Mouse (Mus musculus): Measurements from ENCODE around the gene Lrrc8a. TPM values are rescaled to one million over a fixed set of nuclear protein-coding genes. Genes with fewer than 3 reads are reported as not detected.
A peak's percentile ranks its signal among the peaks of the same experiment; 100 is the strongest.

Gene Lrrc8a
- 40.6 and 42.5 TPM in 2 replicates for polyA plus RNA-seq (2015; fragmentation: Nextera tagmentation; extraction: Ambion mirVana)

DNA sequence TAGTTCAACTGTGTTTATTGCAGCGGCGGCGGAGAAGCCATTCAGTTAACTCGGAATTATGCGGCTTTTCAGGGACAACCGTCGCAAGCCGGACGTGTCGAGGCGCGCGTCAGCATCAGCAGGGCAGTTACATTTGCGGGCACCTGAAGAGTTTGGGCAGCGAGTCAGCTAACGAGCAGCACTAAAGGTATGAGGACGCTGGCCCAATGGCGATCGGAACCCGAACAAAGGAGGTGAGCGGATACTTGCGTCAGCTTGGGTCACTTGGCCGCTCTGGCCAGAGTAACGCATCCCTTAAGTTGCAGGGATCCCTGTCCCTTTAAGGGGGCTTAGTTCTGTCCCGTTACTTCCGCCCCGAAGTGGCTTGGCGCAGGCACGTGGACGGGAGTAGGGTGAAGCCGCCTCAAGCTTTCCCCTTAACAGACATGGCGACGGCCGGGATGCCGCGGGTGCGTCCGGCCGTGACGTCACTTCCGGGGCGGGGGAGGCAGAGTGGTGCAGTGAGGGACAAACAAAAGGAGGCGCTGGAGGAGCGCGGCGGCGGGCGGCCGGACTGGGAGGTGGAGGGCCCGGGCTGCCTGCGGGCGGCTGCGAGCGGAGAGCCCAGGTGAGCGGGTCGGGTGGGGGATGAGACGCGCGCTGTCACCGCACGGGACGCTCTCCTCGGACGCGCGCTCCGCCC is at the start of gene Lrrc8a:
Gene Lrrc8a, plus strand, starts transcription at position 517 of the 682 bp plus-strand sequence.
- peak within 1 kb of the TSS; percentile 83 for H3K9ac ChIP-seq
- no peaks in the 10 kb centered on the region for H3K27me3 ChIP-seq
- peaks cover 23% of the 10 kb centered on the region for H3K36me3 ChIP-seq
- H3K9me3 ChIP-seq: no peaks in the 10 kb centered on the region
- H3K4me3 ChIP-seq: peak within 1 kb of the TSS; percentile 89
- peaks cover 30% of the 10 kb centered on the region for H3K4me1 ChIP-seq
- peak within 1 kb of the TSS; percentile 77 for H3K4me2 ChIP-seq
- ATAC-seq (ENCODE audit: insufficient number of reproducible peaks, low FRiP score, low TSS enrichment, low read depth): peak; percentile 97
- under 1% methylated on average over 64 of the region's 67 CpGs for WGBS
- H3K27ac ChIP-seq: peak within 1 kb of the TSS; percentile 94

DNA sequence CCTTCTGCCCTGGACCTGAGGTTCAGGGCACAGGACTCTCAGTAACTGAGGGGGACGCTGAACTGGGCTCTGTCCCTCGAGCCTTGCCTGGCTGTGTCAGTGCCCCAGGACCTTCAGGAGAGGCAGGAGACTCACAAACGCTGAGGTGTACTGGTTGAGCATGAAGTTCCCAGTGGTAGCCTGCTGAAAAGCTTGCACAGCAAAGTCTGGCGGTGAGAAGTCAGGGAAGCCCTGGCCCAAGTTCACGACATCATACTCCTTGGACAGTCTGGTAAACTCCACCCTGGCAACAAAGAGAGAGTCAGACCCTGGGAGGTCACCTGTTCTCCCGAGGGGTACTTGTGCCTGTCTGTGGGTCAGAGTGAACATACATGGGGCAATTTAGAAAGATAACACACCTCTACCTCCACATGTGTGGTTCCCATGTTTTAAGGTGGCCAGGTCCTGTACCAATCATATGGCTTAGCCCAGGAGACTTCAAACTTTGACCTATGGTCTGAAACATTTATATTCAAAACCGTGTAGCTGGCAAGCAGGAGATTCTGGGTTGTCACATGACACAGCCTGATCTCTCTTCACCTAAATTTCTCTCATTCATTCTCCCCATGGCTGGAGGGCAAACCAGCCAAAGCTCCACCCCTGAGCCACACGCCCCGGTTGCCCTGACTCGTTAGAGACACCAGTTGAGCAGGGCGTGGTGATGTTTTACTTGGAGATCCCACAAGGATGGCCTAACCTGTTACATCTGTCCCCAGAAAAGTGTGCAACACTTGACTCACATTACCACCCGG is 45.5 kb upstream of the Lrrc8a start:
- no peak for ATAC-seq (ENCODE audit: insufficient number of reproducible peaks, low FRiP score, low TSS enrichment, low read depth)
- H3K4me2 ChIP-seq: no peak overlapping the region
- H3K27ac ChIP-seq: no peak overlapping the region
- no peak overlapping the region for H3K9ac ChIP-seq
- H3K4me1 ChIP-seq: no peaks in the 10 kb centered on the region
- H3K9me3 ChIP-seq: no peaks in the 10 kb centered on the region
- WGBS: 78% methylated on average over 12 of the region's 12 CpGs
- no peaks in the 10 kb centered on the region for H3K27me3 ChIP-seq
- peaks cover 7% of the 10 kb centered on the region for H3K36me3 ChIP-seq
- no peak overlapping the region for H3K4me3 ChIP-seq

- 79% methylated on average over 3 of the region's 3 CpGs for WGBS
- H3K9me3 ChIP-seq: no peaks in the 10 kb centered on the region
- no peak overlapping the region for H3K4me2 ChIP-seq
- H3K4me1 ChIP-seq: no peaks in the 10 kb centered on the region
- H3K27me3 ChIP-seq: no peaks in the 10 kb centered on the region
- peaks cover 7% of the 10 kb centered on the region for H3K36me3 ChIP-seq
- H3K9ac ChIP-seq: no peak overlapping the region
- ATAC-seq (ENCODE audit: insufficient number of reproducible peaks, low FRiP score, low TSS enrichment, low read depth): no peak
- H3K27ac ChIP-seq: no peak overlapping the region
- H3K4me3 ChIP-seq: no peak overlapping the region
Observed at GRCm38 (mm10) chr2:30194656-30195055, 42.9 kb upstream of the Lrrc8a start.

GRCm38 (mm10) chr2:30198021-30198420 is 39.5 kb upstream of the Lrrc8a start:
- no peaks in the 10 kb centered on the region for H3K36me3 ChIP-seq
- no peaks in the 10 kb centered on the region for H3K9me3 ChIP-seq
- H3K4me2 ChIP-seq: no peak overlapping the region
- H3K9ac ChIP-seq: no peak overlapping the region
- H3K4me3 ChIP-seq: no peak overlapping the region
- no peaks in the 10 kb centered on the region for H3K27me3 ChIP-seq
- H3K27ac ChIP-seq: no peak overlapping the region
- no peaks in the 10 kb centered on the region for H3K4me1 ChIP-seq
- no peak for ATAC-seq (ENCODE audit: insufficient number of reproducible peaks, low FRiP score, low TSS enrichment, low read depth)
- 58% methylated on average over 4 of the region's 4 CpGs for WGBS

- ATAC-seq (ENCODE audit: insufficient number of reproducible peaks, low FRiP score, low TSS enrichment, low read depth): no peak
Observed at GRCm38 (mm10) chr2:30199984-30200383, 37.5 kb upstream of the Lrrc8a start.

DNA sequence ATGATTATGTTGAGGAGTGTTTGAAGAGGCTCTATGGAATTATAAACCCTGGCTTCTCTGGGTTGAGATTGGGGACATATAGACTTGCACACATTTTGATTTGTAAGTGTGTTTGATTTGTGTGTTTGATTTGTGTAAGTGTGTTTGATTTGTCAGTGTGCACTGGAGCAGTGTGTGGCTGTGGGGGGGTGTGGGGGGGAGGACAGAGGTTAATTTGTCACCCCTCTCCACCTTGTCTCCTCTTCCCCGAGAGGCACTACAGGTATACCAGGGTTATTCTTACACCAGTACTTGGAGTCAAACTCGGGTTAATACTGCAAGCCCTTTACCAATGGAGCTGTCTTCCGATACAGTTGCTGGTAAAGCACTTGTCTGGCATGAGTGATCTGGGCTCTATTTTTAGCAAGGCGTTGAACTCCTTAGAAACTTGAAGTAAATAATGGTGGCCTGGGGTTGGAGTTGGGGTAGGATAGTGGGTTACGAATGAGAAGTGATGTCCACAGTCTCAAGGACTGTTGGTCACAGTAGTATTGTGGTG is 37.1 kb upstream of the Lrrc8a start:
- Histone ChIP-seq H3K9me3 (no peaks in the 10 kb centered on the region), H3K4me1 (peaks cover 6% of the 10 kb centered on the region), H3K4me3 (no peak overlapping the region), H3K9ac (no peak overlapping the region), H3K4me2 (no peak overlapping the region), H3K27me3 (no peaks in the 10 kb centered on the region), H3K36me3 (no peaks in the 10 kb centered on the region), H3K27ac (no peak overlapping the region)
- ATAC-seq (ENCODE audit: insufficient number of reproducible peaks, low FRiP score, low TSS enrichment, low read depth): no peak
- WGBS: 80% methylated on average over 5 of the region's 5 CpGs

More at GRCm38 (mm10) chr2:30199984-30200383, 37.5 kb upstream of the Lrrc8a start:
- Histone ChIP-seq H3K4me1 (peaks cover 6% of the 10 kb centered on the region), H3K9me3 (no peaks in the 10 kb centered on the region), H3K9ac (no peak overlapping the region), H3K4me2 (no peak overlapping the region), H3K27me3 (no peaks in the 10 kb centered on the region), H3K27ac (no peak overlapping the region), H3K4me3 (no peak overlapping the region), H3K36me3 (no peaks in the 10 kb centered on the region)
- WGBS: 44% methylated on average over 1 of the region's 1 CpGs

DNA sequence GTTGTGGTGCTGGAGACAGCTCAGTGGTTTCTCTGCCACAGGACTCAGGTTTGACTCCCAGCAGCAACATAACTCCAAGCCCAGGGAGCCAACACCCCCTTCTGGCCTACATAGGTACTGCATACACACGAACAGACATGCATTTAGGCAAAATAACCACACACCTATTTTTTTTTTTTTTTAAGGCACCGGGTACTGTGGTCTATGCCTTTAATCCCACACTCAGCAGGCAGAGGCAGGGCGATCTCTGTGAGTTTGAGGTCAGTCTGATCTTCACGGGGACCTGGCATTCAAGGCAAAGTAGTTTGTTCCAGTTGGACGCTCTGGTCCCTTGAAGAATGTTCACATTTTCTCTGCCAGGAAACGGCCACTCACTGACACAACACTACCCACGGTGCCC is 34.1 kb upstream of the Lrrc8a start:
- Histone ChIP-seq H3K9ac (no peak overlapping the region), H3K27me3 (no peaks in the 10 kb centered on the region), H3K27ac (no peak overlapping the region), H3K4me1 (peaks cover 15% of the 10 kb centered on the region), H3K36me3 (no peaks in the 10 kb centered on the region), H3K9me3 (no peaks in the 10 kb centered on the region), H3K4me2 (no peak overlapping the region), H3K4me3 (no peak overlapping the region)
- WGBS: 80% methylated on average over 7 of the region's 7 CpGs
- no peak for ATAC-seq (ENCODE audit: insufficient number of reproducible peaks, low FRiP score, low TSS enrichment, low read depth)

- Histone ChIP-seq H3K36me3 (no peaks in the 10 kb centered on the region), H3K9ac (peak overlapping the region; percentile 64), H3K4me1 (peaks cover 15% of the 10 kb centered on the region), H3K4me3 (peak overlapping the region; percentile 79), H3K27ac (peak overlapping the region; percentile 81), H3K4me2 (peak overlapping the region; percentile 89), H3K27me3 (no peaks in the 10 kb centered on the region), H3K9me3 (no peaks in the 10 kb centered on the region)
- 1% methylated on average over 13 of the region's 13 CpGs for WGBS
- no peak; the same call in 1 of the 2 replicates for ATAC-seq (ENCODE audit: insufficient number of reproducible peaks, low FRiP score, low TSS enrichment, low read depth)
Observed at GRCm38 (mm10) chr2:30205255-30205628, 32.3 kb upstream of the Lrrc8a start.

DNA sequence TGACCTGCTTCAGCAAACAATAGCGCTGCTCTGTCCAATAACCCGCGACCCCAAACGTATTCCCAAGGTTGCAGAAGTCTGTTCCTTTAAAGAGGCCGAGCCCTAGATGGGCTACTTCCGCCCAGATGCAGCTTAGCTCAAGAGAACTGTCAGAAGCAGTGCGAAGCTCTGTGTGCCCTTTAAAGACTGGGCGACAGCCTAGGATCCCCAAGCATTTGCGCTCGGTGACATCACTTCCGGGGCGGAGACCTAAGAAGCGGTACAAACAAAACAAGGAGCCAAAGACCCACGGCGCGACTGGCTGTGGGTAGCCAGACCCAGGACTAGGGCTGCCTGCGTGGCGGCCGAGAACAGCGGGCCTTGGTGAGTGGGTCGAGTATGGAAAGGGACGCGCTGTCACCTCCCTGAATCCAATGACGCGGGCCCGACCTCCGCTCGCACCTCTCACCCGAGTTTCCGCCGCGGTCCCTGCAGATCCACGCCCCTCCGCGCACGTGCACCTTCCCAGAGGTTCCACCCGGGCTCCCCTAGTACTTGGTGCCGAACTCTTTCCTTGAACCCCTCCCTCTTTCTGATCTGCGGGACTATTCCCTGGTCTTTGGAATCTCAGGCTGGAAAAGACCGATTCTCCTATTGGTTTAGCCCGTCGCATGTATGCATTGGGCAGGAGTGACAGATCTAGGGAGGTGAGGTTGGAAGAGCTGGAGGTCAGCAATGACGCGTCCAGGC is 31.7 kb upstream of the Lrrc8a start, which contains the start of gene Kyat1:
Gene Kyat1, minus strand, starts transcription at position 219 of the 729 bp plus-strand sequence.
- peak within 1 kb of the TSS; percentile 89 for H3K4me2 ChIP-seq
- peak; percentile 92 for ATAC-seq (ENCODE audit: insufficient number of reproducible peaks, low FRiP score, low TSS enrichment, low read depth)
- H3K36me3 ChIP-seq: no peaks in the 10 kb centered on the region
- peak within 1 kb of the TSS; percentile 64 for H3K9ac ChIP-seq
- under 1% methylated on average over 44 of the region's 44 CpGs for WGBS
- peak within 1 kb of the TSS; percentile 79 for H3K4me3 ChIP-seq
- peak within 1 kb of the TSS; percentile 81 for H3K27ac ChIP-seq
- H3K27me3 ChIP-seq: no peaks in the 10 kb centered on the region
- peaks cover 15% of the 10 kb centered on the region for H3K4me1 ChIP-seq
- no peaks in the 10 kb centered on the region for H3K9me3 ChIP-seq

GRCm38 (mm10) chr2:30207401-30207800 is 30.1 kb upstream of the Lrrc8a start:
- ATAC-seq (ENCODE audit: insufficient number of reproducible peaks, low FRiP score, low TSS enrichment, low read depth): no peak

GRCm38 (mm10) chr2:30207886-30208285 is 29.6 kb upstream of the Lrrc8a start:
- Histone ChIP-seq H3K9me3 (no peaks in the 10 kb centered on the region), H3K4me3 (no peak overlapping the region), H3K4me2 (no peak overlapping the region), H3K4me1 (peaks cover 15% of the 10 kb centered on the region), H3K36me3 (no peaks in the 10 kb centered on the region), H3K9ac (no peak overlapping the region), H3K27ac (no peak overlapping the region), H3K27me3 (no peaks in the 10 kb centered on the region)
- no peak for ATAC-seq (ENCODE audit: insufficient number of reproducible peaks, low FRiP score, low TSS enrichment, low read depth)
- WGBS: 69% methylated on average over 5 of the region's 5 CpGs

More at GRCm38 (mm10) chr2:30207401-30207800, 30.1 kb upstream of the Lrrc8a start:
- Histone ChIP-seq H3K4me1 (peaks cover 15% of the 10 kb centered on the region), H3K9ac (no peak overlapping the region), H3K9me3 (no peaks in the 10 kb centered on the region), H3K27me3 (no peaks in the 10 kb centered on the region), H3K27ac (no peak overlapping the region), H3K4me2 (no peak overlapping the region), H3K36me3 (no peaks in the 10 kb centered on the region), H3K4me3 (no peak overlapping the region)
- 84% methylated on average over 4 of the region's 4 CpGs for WGBS
